Mouse (Mus musculus): ENCODE results near the gene Cenpf.
"Not testable (repeated sequence)": the region's sequence is repeated elsewhere in the genome, so short reads cannot be mapped to it uniquely, and the experiment has no call there.

Cenpf gene

DNA sequence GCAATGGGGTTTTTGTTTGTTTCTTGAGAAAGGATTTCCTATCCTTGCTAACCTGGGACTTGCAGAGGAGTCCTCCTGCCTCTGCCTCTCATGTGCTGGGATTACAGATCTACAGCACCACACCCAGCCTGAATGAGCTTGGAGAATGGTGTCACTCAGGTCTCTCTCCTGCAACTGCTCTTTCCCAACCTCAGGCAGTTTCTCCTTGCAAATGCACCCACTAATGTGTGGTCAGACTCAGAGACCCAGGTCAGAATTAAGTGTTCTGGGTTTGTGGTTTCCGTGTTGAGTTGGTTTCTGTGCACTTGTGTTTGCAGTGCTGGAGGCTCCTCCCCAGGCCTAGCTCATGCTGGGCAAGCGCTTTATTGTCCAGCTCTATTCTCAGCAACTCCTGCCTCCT is 6.5 kb upstream of the Cenpf start:
- DNase-seq (ENCODE audit: low spot score), result no peak

DNA sequence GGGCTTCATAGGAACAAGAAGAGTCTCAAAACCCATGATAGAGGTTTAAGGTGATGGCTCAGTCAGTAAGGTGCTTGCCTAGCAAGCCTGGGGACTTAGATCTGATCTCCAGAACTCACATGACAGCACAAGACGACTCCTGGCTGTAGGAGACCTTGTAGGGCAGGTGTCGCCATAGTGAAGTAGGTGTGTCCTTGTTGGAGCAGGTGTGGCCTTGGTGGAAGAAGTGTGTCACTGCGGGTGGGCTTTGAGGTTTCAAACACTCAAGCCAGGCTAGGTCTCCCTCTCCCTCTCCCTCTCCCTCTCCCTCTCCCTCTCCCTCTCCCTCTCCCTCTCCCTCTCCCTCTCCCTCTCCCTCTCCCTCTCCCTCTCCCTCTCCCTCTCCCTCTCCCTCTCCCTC is 4.6 kb upstream of the Cenpf start:
- not testable (repeated sequence) for DNase-seq (ENCODE audit: low spot score)

DNA sequence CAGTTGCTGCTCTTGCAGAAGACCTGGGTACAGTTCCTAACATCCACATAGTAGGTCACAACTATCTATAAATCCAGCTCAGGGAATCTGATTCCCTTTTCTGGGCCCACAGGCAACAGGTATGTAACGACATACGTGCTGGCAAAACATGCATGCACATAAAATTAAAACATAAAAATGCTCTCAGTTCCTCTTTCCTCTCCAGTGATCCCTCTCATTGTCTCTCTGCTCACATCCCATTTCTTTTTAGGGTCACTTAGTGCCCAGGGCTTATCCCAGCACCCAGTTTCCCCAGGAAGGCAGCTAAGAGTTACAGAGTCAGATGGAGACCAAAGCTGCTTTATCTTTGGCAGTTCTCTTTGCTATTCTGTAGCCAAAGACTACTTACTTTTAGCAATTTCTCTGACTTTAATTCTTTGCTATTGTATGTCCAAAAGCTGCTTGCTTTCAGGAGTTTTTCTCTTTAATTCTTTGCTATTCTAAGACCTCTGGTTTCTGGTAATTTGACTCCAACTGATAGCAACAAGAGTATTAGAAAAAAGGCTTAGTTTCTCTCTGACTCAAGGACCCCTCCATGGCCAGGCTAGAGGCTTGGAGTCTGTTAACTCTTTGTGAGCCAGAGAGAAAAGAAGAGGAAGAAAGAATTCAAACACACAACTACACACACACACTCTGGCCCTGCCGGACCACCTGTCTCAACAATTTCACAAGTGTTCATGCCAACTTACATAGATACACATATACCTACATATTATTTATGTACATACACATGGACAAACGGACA is 1.4 kb upstream of the Cenpf start:
- DNase-seq (ENCODE audit: low spot score), result no peak

DNA sequence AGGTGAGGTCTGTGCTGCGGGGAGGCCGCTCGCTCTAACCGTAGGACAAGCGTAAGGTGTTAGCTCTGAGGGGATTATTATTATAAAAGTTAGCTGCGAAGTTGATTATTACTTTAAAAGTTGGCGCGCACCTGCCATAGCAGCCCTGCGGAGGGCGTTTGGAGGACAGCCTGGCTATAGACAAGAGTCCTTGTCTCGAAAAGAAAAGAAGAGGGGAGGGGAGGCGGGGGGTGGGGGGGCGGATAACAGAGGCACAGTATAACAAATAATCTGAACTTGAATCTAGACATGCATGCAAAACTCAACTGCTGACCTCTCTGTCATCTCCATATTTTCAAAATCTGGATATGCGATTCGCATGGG is 483 bp upstream of the Cenpf start:
- DNase-seq (ENCODE audit: low spot score), result no peak

DNA sequence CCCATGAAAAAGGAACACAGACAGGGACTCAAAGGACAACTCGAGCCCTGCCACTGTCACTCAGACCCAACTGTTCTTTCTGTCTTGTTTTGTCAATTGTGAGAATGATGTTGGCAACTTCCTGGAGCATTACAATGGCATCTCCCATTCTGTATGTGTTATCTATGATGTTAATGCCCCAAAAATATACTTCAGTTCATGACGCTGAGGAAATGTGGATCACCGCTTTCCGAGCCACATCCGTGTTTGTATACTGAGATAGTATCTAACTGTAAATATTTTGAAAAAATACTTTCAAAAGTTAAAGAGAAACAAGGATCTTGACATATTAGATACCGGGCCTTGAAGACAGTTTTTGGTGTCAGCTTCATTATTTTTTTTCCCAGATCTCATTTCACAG is 1.9 kb downstream of the Cenpf start:
- no peak for DNase-seq (ENCODE audit: low spot score)

DNA sequence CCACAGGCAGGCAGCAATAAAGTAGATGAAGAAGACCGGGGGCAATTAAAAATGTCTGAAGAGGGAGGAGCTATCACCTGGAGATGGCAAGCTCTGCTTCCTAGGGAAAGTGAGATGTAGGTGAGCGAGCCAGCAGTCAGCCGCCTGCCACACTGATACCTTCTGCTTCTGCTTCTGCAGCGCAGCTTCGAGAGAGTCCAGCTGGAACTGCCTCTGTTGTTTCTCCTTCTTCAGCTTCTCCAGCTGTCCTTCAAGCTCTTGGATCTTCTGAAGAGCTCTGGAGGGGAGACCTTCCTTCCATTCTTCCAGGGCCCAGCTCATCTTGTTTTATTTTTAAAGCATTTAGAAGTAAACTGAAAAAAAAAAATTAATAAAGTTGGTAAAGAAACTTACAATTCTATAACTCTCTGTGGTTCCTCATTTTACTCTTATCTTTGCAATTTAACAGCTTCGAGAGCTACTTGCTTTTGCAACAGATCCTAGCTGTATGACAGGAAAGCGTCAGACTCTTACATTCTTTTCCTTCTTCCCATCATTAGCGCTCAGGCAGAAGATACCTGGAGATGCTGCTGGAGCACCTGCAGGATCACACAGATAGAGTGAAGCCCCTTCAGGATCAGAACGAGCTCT is 3.0 kb downstream of the Cenpf start:
- no peak for DNase-seq (ENCODE audit: low spot score)

DNA sequence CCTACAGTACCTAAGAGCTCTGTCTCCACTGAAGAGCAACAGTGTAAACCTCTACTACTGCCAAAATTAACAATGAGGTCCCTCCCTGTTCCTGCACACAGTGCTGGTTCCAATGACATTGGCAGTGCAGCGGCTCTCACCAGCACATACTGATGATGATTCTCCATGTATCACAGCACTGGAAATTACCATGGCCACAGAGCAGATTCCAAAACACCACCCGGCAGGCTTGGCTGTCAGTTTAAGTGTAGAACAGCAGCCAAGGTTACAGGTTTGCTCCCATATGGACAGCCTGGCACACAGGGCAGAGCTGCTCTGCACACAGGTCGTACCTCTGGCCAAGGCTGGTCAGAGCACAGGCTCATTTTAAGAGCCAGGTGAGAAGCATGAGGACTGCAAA is 8.3 kb downstream of the Cenpf start:
- DNase-seq (ENCODE audit: low spot score), result no peak

DNA sequence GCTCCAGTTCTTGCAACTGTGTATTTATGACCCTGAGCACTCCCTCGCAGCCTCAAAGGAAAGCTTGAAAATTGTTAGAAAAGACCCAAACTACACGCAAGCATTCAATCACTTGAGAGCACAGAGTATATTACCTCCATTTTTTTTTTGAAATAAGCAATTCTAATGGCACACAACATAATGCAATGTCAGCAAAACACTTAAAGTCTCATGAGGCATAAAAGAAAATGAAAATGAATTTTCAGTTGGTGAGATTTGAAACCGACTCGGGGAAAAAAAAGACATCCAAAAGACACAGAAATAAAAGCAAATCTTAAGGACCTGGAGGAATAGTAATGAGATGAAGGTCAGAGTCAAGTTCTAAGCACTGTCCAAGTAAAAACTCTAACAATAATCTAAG is 11.9 kb downstream of the Cenpf start:
- DNase-seq (ENCODE audit: low spot score), result no peak

DNA sequence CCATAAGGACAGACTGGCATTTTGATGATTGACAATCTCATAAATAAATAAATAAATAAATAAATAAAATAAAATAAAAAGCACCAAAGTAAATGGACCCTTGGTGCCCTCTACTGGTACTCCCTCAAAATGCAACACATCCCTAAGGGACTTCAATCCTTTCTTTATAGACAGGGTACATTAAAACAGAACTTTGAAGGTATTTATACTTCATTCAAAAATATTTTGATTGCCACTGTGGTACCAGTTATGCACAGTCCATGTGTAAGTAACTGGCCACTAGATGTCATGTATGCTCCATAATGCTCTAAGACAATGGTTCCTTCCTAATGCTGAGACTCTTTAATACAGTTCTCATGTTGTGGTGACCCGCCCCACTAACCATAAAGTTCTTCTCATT is 12.5 kb downstream of the Cenpf start:
- DNase-seq (ENCODE audit: low spot score), result peak; percentile 22

DNA sequence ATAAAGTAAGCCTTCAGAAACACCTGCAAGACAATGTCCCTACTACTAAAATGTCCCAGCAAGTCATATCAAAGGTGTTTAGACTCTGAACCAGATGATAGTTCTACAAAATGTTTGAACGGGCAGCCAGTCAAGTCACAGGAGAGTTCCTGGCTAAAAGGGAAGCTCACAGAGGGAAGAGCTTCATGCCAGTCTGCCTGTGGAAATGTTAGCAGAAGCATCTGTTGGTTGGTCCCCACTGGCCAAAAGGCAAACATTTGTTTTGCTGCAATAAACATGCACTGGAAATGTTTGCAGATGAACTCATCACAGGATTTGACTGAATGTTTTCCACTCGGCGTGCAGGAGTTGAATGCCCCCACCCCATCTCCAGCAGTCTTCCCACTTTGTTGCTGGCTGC is 21.9 kb downstream of the Cenpf start:
- no peak for DNase-seq (ENCODE audit: low spot score)

DNA sequence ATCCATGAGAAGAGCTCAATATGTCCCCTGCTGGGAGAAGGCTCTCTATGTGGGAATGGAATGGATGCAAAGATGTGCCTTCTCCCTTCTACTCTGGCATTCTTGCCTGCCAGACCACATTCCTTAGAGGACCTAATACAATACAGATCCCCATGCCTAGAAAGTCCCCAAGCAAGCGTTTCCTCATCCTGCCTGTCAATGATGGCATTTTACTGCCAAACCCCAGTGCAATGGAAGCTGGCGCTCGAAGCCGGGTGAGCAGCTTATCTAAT is 23.1 kb downstream of the Cenpf start:
- no peak for DNase-seq (ENCODE audit: low spot score)

DNA sequence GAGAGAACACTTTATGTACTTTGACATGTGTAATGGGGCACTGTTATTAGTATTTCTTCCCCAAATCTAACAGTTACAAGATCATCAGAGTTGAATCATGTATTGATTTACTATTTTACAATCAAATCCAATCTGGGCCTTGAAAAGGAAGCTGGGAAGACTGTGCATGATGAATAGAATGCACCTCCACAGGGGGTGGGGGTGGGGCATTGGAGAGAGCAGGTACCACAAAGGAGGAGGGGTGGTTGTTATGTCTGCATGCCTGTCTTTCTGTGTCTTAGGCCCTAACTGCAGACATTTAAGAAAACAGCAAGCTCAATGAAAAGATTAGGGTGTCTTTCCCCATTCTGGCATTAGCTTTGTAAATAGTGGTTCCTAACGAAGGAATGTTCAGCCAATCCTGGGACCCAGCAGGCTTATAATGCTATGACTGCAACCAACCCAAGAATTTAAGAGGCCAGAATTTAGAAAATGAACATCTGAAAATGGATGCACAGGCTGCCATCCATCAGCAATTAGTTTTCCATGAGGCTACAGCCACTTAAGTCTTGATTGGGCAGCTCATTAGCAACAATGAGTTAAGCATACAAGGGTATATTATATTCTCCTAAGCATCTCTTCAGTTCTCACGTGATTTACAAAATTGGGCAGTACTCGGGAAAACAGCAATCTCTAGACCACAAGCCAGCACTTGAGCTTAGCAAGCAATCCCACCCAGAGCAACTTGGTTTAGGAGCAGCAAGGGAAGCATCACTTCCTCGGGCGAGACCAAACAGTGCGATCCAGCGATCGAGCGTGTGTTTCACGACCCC is 23.6 kb downstream of the Cenpf start:
- DNase-seq (ENCODE audit: low spot score), result no peak

DNA sequence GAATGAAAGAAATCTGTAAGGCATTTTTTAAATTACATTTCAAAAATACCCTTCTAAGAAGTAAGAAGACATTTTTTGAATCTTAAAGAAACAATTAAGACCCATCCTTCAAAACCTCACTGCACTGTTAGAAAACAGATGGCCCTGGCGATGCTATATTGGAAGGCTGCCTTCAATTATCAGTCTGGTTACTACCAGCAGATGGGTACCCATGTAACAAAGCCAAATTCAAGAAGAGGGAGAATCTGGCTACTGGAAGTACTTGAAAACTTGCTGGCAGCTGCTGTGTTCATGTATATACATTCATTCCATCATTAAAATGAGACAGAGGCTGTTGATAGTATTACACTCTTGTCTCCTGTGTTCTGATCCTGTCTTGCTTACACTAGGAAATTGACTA is 24.4 kb downstream of the Cenpf start:
- DNase-seq (ENCODE audit: low spot score), result no peak

DNA sequence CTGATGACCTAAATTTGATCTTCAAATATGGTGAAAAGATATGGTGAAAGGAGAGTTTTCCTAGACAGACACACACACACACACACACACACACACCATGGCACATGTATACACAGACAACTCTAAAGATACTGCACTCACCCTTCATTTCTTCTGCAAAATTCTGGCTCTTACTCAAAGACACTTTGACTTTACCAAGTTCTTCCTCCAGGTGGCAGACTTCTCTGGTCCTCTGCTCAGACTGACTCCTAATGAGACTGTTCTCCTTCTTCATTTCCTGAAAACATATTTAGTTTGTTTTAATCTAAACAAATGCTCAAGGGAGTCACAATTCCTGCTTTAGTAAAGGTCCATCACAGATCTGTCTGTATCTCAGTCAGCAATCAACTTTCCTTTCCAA is 26.0 kb downstream of the Cenpf start:
- peak; percentile 26 for DNase-seq (ENCODE audit: low spot score)

DNA sequence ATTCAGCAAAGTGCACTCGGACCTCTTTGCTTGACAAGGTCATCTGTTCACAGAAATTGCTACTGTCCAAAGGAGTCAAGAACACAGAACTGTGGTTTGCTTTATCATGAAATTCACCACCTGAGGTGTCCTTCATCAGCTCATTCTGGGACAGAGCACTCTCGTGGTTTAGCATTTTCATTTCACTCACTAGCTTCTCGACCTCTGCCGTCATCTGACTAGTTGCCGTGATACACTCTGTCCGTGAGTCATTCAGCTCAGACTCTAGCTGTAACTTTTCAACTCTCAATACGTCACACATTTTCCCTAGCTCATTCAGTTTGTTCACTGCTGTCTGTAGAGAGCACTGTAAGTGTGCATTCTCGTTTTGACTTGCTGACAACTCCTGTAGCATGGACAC is 30.5 kb downstream of the Cenpf start:
- DNase-seq (ENCODE audit: low spot score), result no peak

DNA sequence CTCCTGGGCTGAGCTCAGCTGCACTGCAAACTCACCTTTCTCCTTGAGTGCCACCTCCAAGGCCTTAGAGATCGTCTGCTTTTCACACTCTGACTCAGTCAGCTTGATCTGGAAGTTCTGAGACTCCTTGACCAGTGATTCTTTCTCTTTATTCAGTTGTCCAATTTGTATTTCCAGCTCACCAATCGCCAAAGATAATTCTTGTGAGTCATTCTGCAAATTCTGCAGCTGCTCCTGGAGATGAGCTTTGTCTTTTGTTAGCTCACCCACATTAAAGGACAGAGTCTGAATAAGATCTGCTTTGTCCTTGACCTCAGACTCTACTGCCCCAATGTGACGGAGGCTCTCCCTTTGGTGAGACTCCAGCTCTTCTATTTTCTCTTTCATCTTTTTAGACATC is 34.1 kb downstream of the Cenpf start:
- DNase-seq (ENCODE audit: low spot score), result no peak

DNA sequence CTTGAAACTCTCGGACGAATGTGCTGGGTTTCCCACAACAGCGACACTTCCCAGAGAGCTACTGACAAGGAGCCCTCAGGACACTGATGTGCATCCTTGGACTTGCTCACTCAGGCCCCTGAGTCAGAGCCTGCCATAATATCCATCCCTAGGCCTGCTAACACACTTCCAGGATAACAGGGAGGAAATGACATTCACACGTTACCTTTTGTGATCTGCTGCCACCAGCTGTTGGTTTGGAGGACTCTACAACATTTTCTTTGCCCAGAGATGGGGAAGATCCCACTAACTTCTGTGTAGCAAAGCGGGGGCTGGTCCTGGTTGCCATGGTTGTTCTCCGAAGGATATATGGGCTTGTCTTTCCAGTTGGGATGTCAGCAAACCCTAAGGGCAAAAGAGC is 41.3 kb downstream of the Cenpf start:
- DNase-seq (ENCODE audit: low spot score), result no peak

DNA sequence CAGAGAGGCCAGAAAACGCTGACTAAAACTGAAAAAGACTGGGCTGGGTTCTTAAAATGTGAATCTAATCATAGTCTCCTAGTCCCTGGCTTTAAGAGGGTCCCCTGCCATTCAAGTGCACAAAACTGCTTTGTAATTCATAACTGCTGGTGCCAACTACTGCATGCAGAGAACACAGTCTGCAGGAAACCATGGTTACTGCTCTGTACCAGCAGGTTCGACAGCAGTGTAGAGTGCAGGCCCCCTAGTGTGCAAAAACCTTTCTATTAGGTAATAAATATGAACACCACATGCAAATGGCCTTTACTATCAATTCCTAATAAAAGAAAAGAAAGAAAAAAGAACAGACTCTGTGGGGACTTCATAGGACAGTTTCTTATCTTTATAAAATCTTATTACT is 42.5 kb downstream of the Cenpf start:
- DNase-seq (ENCODE audit: low spot score), result no peak

DNA sequence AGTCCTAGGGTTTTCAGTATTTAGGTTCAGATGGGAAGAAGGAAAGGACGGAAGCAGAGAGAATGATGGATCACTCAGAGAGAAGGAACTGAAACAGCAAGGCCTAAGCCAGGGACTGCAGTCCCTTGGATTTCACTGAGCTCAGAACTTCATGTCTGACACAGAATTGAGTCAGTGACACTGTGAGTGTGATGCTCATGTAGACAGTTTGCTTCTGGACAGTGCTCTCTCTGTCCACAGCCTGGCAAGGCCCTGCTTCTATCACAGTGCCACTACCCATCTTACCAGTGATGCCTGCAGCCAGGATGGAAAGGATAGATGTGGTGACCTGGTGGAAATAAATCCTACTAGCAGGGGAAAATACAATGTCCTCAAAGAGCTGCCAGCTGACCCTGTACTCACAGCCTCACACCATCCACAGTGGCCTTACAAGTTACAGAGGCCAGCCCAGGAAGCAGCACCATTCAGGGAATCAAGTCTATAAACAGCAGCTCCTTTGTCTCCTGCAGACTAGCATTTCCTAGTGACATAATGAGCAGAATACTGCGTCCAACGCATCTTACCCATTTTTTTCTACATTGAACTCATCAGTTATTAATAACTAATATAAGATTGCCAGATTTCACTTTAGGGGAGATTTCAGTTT is 43.1 kb downstream of the Cenpf start:
- DNase-seq (ENCODE audit: low spot score), result no peak

DNA sequence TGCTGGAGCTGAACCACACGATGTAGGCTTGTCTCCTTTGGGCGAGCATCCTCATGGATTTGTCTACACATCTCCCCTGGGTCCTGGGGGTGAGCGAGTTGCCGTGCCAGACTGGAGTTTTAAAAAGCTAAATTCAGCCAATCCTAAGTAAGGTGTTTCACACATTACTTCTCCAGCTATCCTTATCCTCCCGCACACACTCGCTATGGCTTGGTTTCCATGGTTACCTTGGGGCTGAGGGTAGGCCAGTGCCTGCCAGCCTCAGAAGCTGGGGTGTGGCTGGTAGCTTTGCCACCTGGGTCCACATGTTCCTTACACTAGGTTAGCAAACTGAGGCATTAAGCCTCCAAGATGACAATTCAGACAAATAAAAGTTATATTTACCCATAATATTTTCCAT is 48.3 kb downstream of the Cenpf start:
- no peak for DNase-seq (ENCODE audit: low spot score)

DNA sequence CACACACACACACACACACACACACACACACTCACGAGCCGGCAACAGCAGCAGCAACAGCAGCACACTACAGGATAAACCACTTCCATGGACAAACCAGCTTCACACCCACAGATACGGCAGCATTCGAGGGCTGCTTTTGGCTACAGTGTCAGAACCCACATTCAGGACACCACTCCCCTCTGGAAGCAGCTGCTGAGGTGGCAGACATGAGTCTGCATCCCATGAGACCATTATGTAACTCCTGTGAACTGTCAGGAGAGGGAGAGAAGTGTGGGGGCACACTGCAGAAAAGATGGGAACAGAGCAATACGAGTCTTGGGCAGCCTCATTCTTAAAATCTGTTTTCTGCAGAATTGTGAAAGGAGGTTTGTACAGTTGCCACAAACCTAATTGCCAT is 54.1 kb downstream of the Cenpf start:
- DNase-seq (ENCODE audit: low spot score), result no peak

DNA sequence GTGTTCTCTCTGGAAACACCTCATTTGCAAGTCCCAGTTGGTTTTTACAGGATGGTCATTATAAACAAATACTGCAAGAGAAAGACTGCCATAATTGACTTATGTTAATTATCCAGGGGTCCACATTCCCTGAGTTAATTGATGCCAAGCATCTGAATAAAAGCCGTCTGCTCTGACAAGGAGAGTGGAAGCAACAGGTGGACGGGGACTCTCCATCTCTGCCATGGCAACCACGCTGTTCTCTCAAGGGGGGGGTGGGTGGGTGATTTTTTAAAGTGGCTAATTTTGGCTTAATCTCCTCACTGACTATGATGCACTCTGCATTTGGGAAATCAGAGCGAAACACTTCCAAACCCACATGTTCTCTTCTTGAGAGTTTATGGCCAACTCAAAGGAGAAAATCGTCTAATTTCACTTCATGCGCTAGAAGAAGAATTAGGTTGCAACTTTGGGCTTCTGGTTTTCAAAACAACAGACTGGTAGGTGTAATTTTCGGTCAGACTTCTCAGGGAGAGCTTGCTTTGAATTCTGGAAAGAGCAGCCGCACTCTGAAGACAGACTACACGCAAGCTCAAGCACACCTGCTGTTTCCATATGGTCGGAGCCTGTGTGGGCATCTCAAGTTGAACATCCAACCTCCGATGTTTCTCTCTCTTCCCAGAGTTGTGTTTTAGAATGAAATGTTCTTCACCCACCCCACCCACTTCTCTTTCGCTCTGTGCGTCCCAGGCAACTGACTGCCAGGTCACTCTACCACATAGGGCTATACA is 55.8 kb downstream of the Cenpf start:
- DNase-seq (ENCODE audit: low spot score), result no peak

All from c-Kit-positive CD71-positive TER-119-positive erythroid progenitor cells, embryonic 14.5 days (primary cell).